Mouse (Mus musculus) brain, embryonic 14.5 days (tissue): ENCODE measurements around the gene Pex11b.
"Not testable (repeated sequence)": the region's sequence is repeated elsewhere in the genome, so short reads cannot be mapped to it uniquely, and the experiment has no call there.

Source experiments
- CTCF ChIP-seq: fragments of 200-500 bp; IDR thresholded peaks from 2 replicates; pipeline ENCODE4 v1.5.1; 2012; ENCODE audit warnings: inconsistent platforms, mild to moderate bottlenecking, moderate library complexity, borderline replicate concordance; ENCODE audit not compliant: insufficient read depth, insufficient read length; ENCODE audit errors: extremely low read depth
- POLR2A ChIP-seq: fragments of 200-500 bp; IDR thresholded peaks from 2 replicates; pipeline ENCODE4 v1.6.1; 2012; ENCODE audit warnings: mild to moderate bottlenecking, inconsistent platforms, borderline replicate concordance; ENCODE audit not compliant: poor library complexity, insufficient read depth, insufficient read length, severe bottlenecking; ENCODE audit errors: extremely low read depth

DNA sequence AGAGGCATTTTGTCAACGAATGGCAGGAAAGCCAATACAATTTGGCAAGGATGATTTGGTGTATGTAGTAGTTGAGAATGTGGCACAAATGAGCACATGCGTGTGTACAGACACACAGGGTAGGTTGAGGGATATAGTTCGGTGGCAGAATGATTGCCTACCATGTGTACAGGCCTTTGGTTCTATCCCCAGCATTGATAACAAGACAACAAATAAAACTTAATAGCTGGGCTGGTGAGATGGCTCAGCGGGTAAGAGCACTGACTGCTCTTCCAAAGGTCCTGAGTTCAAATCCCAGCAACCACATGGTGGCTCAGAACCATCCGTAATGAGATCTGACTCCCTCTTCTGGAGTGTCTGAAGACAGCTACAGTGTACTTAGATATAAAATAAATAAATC lies 50.9 kb downstream of the Pex11b start:
- TF ChIP-seq CTCF, POLR2A: not testable (repeated sequence)
